Mouse (Mus musculus): ENCODE measurements around the gene Rcbtb1. TPM values are rescaled to one million over a fixed set of nuclear protein-coding genes. Genes with fewer than 3 reads are reported as not detected.
"Not testable (repeated sequence)": the region's sequence is repeated elsewhere in the genome, so short reads cannot be mapped to it uniquely, and the experiment has no call there.

Rcbtb1 gene
- polyA plus RNA-seq, 1 experiment from 2014 or later: 51.9 TPM

- not testable (repeated sequence) for H3K27me3 ChIP-seq (ENCODE audit: control insufficient read depth, insufficient read depth, low read length); H3K27ac ChIP-seq; H3K4me3 ChIP-seq (replicated peaks; ENCODE audit: low read length); H3K9ac ChIP-seq; H3K9me3 ChIP-seq (ENCODE audit: control insufficient read depth, low read length); H3K4me2 ChIP-seq (replicated peaks); H3K4me1 ChIP-seq (replicated peaks; ENCODE audit: control insufficient read depth, insufficient read depth, low read length); H3K36me3 ChIP-seq (replicated peaks; ENCODE audit: control insufficient read depth, insufficient read depth); DNase-seq (ENCODE audit: low spot score); ATAC-seq (ENCODE audit: low FRiP score)
- 77% methylated on average over 1 of the region's 1 CpGs for WGBS
Measured at GRCm38 (mm10) chr14:59255861-59256260, 54.9 kb downstream of the Rcbtb1 start.

- Histone ChIP-seq H3K4me3 (replicated peaks; ENCODE audit: low read length) (no peak within 1 kb of the TSS), H3K9me3 (ENCODE audit: control insufficient read depth, low read length) (no peaks in the 10 kb centered on the region), H3K4me1 (replicated peaks; ENCODE audit: control insufficient read depth, insufficient read depth, low read length) (no peaks in the 10 kb centered on the region), H3K9ac (no peak within 1 kb of the TSS), H3K36me3 (replicated peaks; ENCODE audit: control insufficient read depth, insufficient read depth) (no peaks in the 10 kb centered on the region), H3K27ac (no peak within 1 kb of the TSS), H3K27me3 (ENCODE audit: control insufficient read depth, insufficient read depth, low read length) (no peaks in the 10 kb centered on the region), H3K4me2 (replicated peaks) (no peak within 1 kb of the TSS)
- no peak for ATAC-seq (ENCODE audit: low FRiP score)
- 81% methylated on average over 3 of the region's 3 CpGs for WGBS
- DNase-seq (ENCODE audit: low spot score): no peak
Measured at GRCm38 (mm10) chr14:59260056-59260455, 59.0 kb downstream of the Rcbtb1 start, which contains the start of gene Gm6904. Gene Gm6904 (minus strand): TSS chr14:59260216.

GRCm38 (mm10) chr14:59274961-59275360 lies 74.0 kb downstream of the Rcbtb1 start:
- not testable (repeated sequence) for H3K9me3 ChIP-seq (ENCODE audit: control insufficient read depth, low read length); H3K27ac ChIP-seq; H3K4me1 ChIP-seq (replicated peaks; ENCODE audit: control insufficient read depth, insufficient read depth, low read length); H3K4me3 ChIP-seq (replicated peaks; ENCODE audit: low read length); H3K36me3 ChIP-seq (replicated peaks; ENCODE audit: control insufficient read depth, insufficient read depth); ATAC-seq (ENCODE audit: low FRiP score); H3K27me3 ChIP-seq (ENCODE audit: control insufficient read depth, insufficient read depth, low read length); H3K4me2 ChIP-seq (replicated peaks); DNase-seq (ENCODE audit: low spot score); H3K9ac ChIP-seq
- WGBS: 96% methylated on average over 4 of the region's 4 CpGs

Other genes starting within 250 kb of the Rcbtb1 start
- gene 1700129C05Rik, start 58.3 kb upstream of the Rcbtb1 start, polyA plus RNA-seq (2014; fragmentation: Nextera tagmentation; extraction: Ambion mirVana): not detected in 2 replicates
- not detected in 2 replicates for gene Gm5142, start 22.5 kb upstream of the Rcbtb1 start, polyA plus RNA-seq (2014; fragmentation: Nextera tagmentation; extraction: Ambion mirVana)
- gene Gm6904, start 59.0 kb downstream of the Rcbtb1 start, polyA plus RNA-seq (2014; fragmentation: Nextera tagmentation; extraction: Ambion mirVana): not detected in 2 replicates
- 0.15 and 0.18 TPM in 2 replicates for gene Phf11a, start 96.3 kb downstream of the Rcbtb1 start, polyA plus RNA-seq (2014; fragmentation: Nextera tagmentation; extraction: Ambion mirVana)
- 0.21 TPM in 1 of 2 replicates, not detected in the other for gene Phf11b, start 140.1 kb downstream of the Rcbtb1 start, polyA plus RNA-seq (2014; fragmentation: Nextera tagmentation; extraction: Ambion mirVana)
- 0.34 and 0.60 TPM in 2 replicates for gene Phf11d, start 164.3 kb downstream of the Rcbtb1 start, polyA plus RNA-seq (2014; fragmentation: Nextera tagmentation; extraction: Ambion mirVana)
- gene Phf11c, start 194.2 kb downstream of the Rcbtb1 start, polyA plus RNA-seq (2014; fragmentation: Nextera tagmentation; extraction: Ambion mirVana): 0.25 TPM in 2 replicates
- gene Setdb2, start 239.7 kb downstream of the Rcbtb1 start, polyA plus RNA-seq (2014; fragmentation: Nextera tagmentation; extraction: Ambion mirVana): 6.3 and 8.9 TPM in 2 replicates
- gene Cab39l, start 239.8 kb downstream of the Rcbtb1 start, polyA plus RNA-seq (2014; fragmentation: Nextera tagmentation; extraction: Ambion mirVana): 32.2 and 33.4 TPM in 2 replicates